Mouse (Mus musculus) frontal cortex, postnatal 14 days (tissue): Measurements from ENCODE around the gene Med22.

Experiments used
- DNase-seq, 2 experiments: peaks; one replicate each; pipeline ENCODE4 v3.0.0; 2022; ENCODE audit warnings: low spot score in 2 of 2

The Med22 gene

DNA sequence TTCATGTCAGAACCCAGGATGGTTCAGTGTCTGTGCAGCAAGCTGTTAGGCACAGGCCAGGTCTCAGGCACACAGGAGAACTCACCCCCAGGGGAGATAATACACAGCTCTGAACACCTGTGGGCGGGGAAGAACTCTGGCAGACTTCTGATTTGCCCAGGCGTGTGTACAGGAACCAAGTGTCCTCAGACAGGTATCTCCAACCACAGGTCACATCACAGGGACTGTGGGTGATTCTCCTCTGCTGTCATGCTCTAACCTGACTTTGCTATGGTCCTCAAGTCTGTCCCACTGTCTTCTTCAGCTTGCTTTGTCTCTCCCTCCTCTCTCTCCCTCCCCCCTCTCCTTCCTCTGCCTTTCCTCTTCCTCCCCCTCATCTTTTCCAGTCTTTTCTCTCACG, 45.6 kb downstream of the Med22 start, which contains the start of gene Abo:
Abo (minus strand) TSS at position 101 of the 400 bp plus-strand sequence.
- no peak for DNase-seq

- no peak for DNase-seq
Observed at GRCm38 (mm10) chr2:26862856-26863255, 47.6 kb downstream of the Med22 start.
